Mouse (Mus musculus) stomach, embryonic 14.5 days (tissue): ENCODE measurements at regions not wholly inside any gene's neighbourhood (a gene's known extent, or its start where the extent isn't known, plus 50 kb on each side); places are given as distances from the start of the nearest gene placed in this dataset.

Experiments
- ATAC-seq: fragments of 200-750 bp; cut with Nextera tagmentation; 2 replicates; pipeline ENCODE4 v1.8.0; 2017; ENCODE audit warnings: low read depth, moderate TSS enrichment; ENCODE audit not compliant: insufficient number of reproducible peaks, insufficient read depth, low FRiP score
- H3K27ac ChIP-seq: fragments of 300-500 bp; sonication (generic); 2 replicates; pipeline ENCODE4 v1.5.1; 2014; ENCODE audit warnings: mild to moderate bottlenecking, low read length, moderate library complexity, mixed read lengths
- H3K27me3 ChIP-seq: fragments of 300-500 bp; sonication (generic); 2 replicates; pipeline ENCODE4 v1.6.1; 2014; ENCODE audit warnings: low read length, control low read depth, mixed read lengths; ENCODE audit not compliant: control insufficient read depth, insufficient read depth
- H3K36me3 ChIP-seq: fragments of 300-500 bp; sonication (generic); 2 replicates; pipeline ENCODE4 v1.6.1; 2014; ENCODE audit warnings: mild to moderate bottlenecking, control low read depth, low read length, moderate library complexity, mixed read lengths; ENCODE audit not compliant: control insufficient read depth, insufficient read depth
- H3K4me1 ChIP-seq: fragments of 300-500 bp; sonication (generic); 2 replicates; pipeline ENCODE4 v1.6.1; 2014; ENCODE audit warnings: low read length, control low read depth, mixed read lengths; ENCODE audit not compliant: control insufficient read depth, insufficient read depth
- H3K4me2 ChIP-seq: fragments of 300-500 bp; sonication (generic); replicated peaks from 2 replicates; pipeline ENCODE4 v1.6.1; 2014; ENCODE audit warnings: low read depth, low read length, control low read depth
- H3K4me3 ChIP-seq: fragments of 300-500 bp; sonication (generic); 2 replicates; pipeline ENCODE4 v1.5.1; 2014; ENCODE audit warnings: low read depth, low read length, control low read depth
- H3K9ac ChIP-seq: fragments of 300-500 bp; sonication (generic); replicated peaks from 2 replicates; pipeline ENCODE4 v1.6.1; 2014; ENCODE audit warnings: low read depth, mild to moderate bottlenecking, control low read depth, low read length, moderate library complexity, mixed read lengths
- H3K9me3 ChIP-seq: fragments of 300-500 bp; sonication (generic); 2 replicates; pipeline ENCODE4 v1.6.1; 2016; ENCODE audit warnings: low read depth, low read length, control low read depth; ENCODE audit not compliant: control insufficient read depth
- WGBS: fragments of 180-500 bp; shearing (Covaris S2); extraction: QIAGEN DNeasy Blood & Tissue Kit; methylation state at CpG from one replicate; pipeline ENCODE4 v1.1.7; 2014; 5-methylcytosine and 5-hydroxymethylcytosine counted together

DNA sequence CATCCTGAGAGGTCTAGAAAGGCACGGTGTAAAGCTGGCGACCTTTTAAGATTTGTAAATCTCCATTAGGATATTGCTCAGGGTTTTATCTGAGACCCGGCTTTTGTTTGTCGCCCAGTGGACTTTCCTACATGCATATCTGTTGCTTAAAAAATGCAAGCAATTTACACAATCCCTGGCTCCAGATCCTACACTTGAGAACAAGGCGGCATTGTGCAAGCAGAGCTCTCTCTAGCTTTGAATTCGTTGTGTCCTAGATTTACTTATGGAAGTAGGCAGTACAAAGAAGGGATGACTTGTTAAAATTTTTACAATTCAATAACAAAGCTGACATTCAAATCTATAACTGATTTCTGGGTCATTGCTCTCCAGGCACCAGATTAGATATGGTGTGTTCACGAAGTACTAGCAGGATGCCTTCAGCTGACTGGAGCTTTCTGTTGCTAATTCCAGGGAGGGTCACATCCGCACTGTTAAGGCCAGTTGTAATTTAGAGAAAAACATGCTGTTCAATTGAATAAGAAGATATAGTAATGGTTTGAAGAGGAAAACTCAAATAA, 62.2 kb upstream of the Teddm2 start:
- H3K36me3 ChIP-seq = no peaks in the 10 kb centered on the region
- ATAC-seq = no peak
- no peak overlapping the region for H3K4me3 ChIP-seq
- H3K27me3 ChIP-seq = no peaks in the 10 kb centered on the region
- no peaks in the 10 kb centered on the region for H3K9me3 ChIP-seq
- no peak overlapping the region for H3K9ac ChIP-seq
- no peak overlapping the region for H3K4me2 ChIP-seq
- WGBS = 51% methylated on average over 8 of the region's 8 CpGs
- no peaks in the 10 kb centered on the region for H3K4me1 ChIP-seq
- H3K27ac ChIP-seq = no peak overlapping the region

- H3K9ac ChIP-seq = no peak overlapping the region
- H3K27ac ChIP-seq = no peak overlapping the region
- no peaks in the 10 kb centered on the region for H3K27me3 ChIP-seq
- H3K4me2 ChIP-seq = no peak overlapping the region
- no peak overlapping the region for H3K4me3 ChIP-seq
- WGBS = 54% methylated on average over 9 of the region's 9 CpGs
- no peaks in the 10 kb centered on the region for H3K4me1 ChIP-seq
- no peaks in the 10 kb centered on the region for H3K9me3 ChIP-seq
- ATAC-seq = 0 out of 2 replicates have a peak, but pooled peaks have one; percentile 49
- no peaks in the 10 kb centered on the region for H3K36me3 ChIP-seq
Observed at GRCm38 (mm10) chr1:153963744-153964342, 63.8 kb upstream of the Teddm2 start.

GRCm38 (mm10) chr1:153969401-153969800, 69.4 kb upstream of the Teddm2 start:
- Histone ChIP-seq H3K9me3 (no peaks in the 10 kb centered on the region), H3K36me3 (no peaks in the 10 kb centered on the region), H3K9ac (no peak overlapping the region), H3K27me3 (no peaks in the 10 kb centered on the region), H3K4me3 (no peak overlapping the region), H3K27ac (no peak overlapping the region), H3K4me2 (no peak overlapping the region), H3K4me1 (no peaks in the 10 kb centered on the region)
- ATAC-seq = no peak
- 74% methylated on average over 4 of the region's 4 CpGs for WGBS

- Histone ChIP-seq H3K4me2 (no peak overlapping the region), H3K36me3 (no peaks in the 10 kb centered on the region), H3K9ac (no peak overlapping the region), H3K27me3 (no peaks in the 10 kb centered on the region), H3K4me1 (no peaks in the 10 kb centered on the region), H3K27ac (no peak overlapping the region), H3K4me3 (no peak overlapping the region), H3K9me3 (no peaks in the 10 kb centered on the region)
- ATAC-seq = no peak
- 74% methylated on average over 1 of the region's 1 CpGs for WGBS
Observed at GRCm38 (mm10) chr1:153974300-153974699, 74.3 kb upstream of the Teddm2 start.

- Histone ChIP-seq H3K27me3 (no peaks in the 10 kb centered on the region), H3K9ac (no peak overlapping the region), H3K36me3 (no peaks in the 10 kb centered on the region), H3K4me1 (no peaks in the 10 kb centered on the region), H3K9me3 (no peaks in the 10 kb centered on the region), H3K27ac (no peak overlapping the region), H3K4me3 (no peak overlapping the region), H3K4me2 (no peak overlapping the region)
- 45% methylated on average over 5 of the region's 5 CpGs for WGBS
- ATAC-seq = no peak
Observed at GRCm38 (mm10) chr1:153977963-153978726, 78.1 kb upstream of the Teddm2 start.

DNA sequence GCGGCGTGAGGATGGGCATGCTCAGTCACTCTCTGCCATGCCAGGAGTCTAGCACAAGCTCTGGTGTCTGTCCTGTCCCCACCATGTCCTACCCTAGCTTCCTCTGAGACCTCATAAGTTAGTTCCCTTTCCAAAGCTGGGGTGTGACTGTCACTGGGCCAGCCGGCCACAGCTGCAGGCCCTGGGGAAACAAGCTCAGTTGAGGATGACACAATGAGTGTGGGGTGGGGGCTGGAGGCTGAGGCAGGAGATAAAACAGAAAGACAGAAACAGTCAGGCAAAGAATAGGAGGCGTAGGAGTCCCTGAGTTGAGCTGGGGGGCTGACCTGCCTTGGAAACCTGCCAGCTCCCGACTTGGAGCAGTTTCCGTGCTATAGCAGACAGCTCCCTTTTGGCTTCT, 80.9 kb upstream of the Teddm2 start:
- Histone ChIP-seq H3K27ac (no peak overlapping the region), H3K4me2 (no peak overlapping the region), H3K27me3 (no peaks in the 10 kb centered on the region), H3K9ac (no peak overlapping the region), H3K4me1 (no peaks in the 10 kb centered on the region), H3K4me3 (no peak overlapping the region), H3K36me3 (no peaks in the 10 kb centered on the region), H3K9me3 (no peaks in the 10 kb centered on the region)
- ATAC-seq = 0 out of 2 replicates have a peak, but pooled peaks have one; percentile 10
- WGBS = 59% methylated on average over 6 of the region's 6 CpGs

DNA sequence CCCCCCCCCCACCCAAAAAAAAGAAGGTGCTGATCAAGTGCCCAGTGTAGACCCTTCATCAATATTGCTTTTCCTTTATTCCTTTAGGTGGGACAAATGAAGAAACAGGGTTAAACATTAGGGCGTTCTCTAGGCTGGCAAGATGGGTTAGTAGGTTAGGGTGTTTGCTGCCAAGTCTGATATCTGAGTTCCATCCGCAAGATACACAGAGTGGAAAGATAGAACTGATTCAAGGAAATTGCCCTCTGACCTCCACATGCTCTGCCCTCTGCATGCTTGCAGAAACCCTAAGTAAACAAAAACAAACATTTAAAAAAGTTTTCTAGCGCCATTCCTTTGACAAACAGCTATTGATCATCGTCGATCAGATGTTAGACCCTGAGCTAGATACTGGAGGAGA, 85.6 kb upstream of the Teddm2 start:
- no peaks in the 10 kb centered on the region for H3K4me1 ChIP-seq
- no peak for ATAC-seq
- WGBS = 74% methylated on average over 5 of the region's 5 CpGs
- no peak overlapping the region for H3K4me3 ChIP-seq
- H3K4me2 ChIP-seq = no peak overlapping the region
- H3K36me3 ChIP-seq = no peaks in the 10 kb centered on the region
- no peak overlapping the region for H3K9ac ChIP-seq
- H3K9me3 ChIP-seq = no peaks in the 10 kb centered on the region
- H3K27me3 ChIP-seq = no peaks in the 10 kb centered on the region
- no peak overlapping the region for H3K27ac ChIP-seq

GRCm38 (mm10) chr1:153986632-153987031, 86.6 kb upstream of the Teddm2 start:
- no peak for ATAC-seq
- Histone ChIP-seq H3K4me2 (no peak overlapping the region), H3K4me1 (no peaks in the 10 kb centered on the region), H3K27me3 (no peaks in the 10 kb centered on the region), H3K36me3 (no peaks in the 10 kb centered on the region), H3K4me3 (no peak overlapping the region), H3K9ac (no peak overlapping the region), H3K27ac (no peak overlapping the region; the same call in 1 of the 2 replicates), H3K9me3 (no peaks in the 10 kb centered on the region)
- WGBS = 52% methylated on average over 6 of the region's 6 CpGs
